9 mouse cellular contexts compared by ENCODE assay signal in genomic region chr11:32009961-32010662, GRCm38 (mm10). TPM values are rescaled to one million over a fixed set of nuclear protein-coding genes. Genes with fewer than 3 reads are reported as not detected.
DNase-seq lines count a peak whose midpoint lies in the region; ATAC-seq and TF ChIP-seq lines count a peak whose summit lies in the region.
"Had no signal": no experiment of that assay in that cellular context is flagged by ENCODE, and none has a peak within 500 bp of the region (broad histone marks: within the 10 kb centered on the region; RNA-seq: fewer than 3 reads in every experiment).

No protein-coding gene starts in this region.

- WGBS in neural tube, embryonic 13.5 days: 4% methylated on average over 13 of the region's 13 CpGs

- peak overlapping the region; percentile 18; the same call in 1 of the 2 replicates for H3K9ac ChIP-seq in neural tube, embryonic 13.5 days

- no peak for TF ChIP-seq CTCF in layer of hippocampus, adult 2 months (conservative IDR thresholded peaks at IDR 0.05)

- peaks cover 71% of the 10 kb centered on the region for H3K4me1 ChIP-seq in neural tube, embryonic 13.5 days (replicated peaks)

- H3K4me2 ChIP-seq in neural tube, embryonic 13.5 days: peak overlapping the region; percentile 39

- no peaks in the 10 kb centered on the region for H3K27me3 ChIP-seq in neural tube, embryonic 13.5 days

- peak; percentile 73 for ATAC-seq in neural tube, embryonic 13.5 days (ENCODE audit: low read depth)

- intact Hi-C loops in heart, postnatal 10 days (cut with DNase I): no loop called here
- intact Hi-C loops in heart, postnatal 36 days (cut with DNase I): no loop called here

- peaks cover 12% of the 10 kb centered on the region; the same call in 1 of the 2 replicates for H3K9me3 ChIP-seq in neural tube, embryonic 13.5 days

- H3K27ac ChIP-seq in layer of hippocampus, adult 2 months: peak overlapping the region; percentile 81
- H3K27ac ChIP-seq in neural tube, embryonic 13.5 days (replicated peaks): peak overlapping the region; percentile 80
- H3K27ac ChIP-seq: macrophage had no signal

- 0 out of 2 replicates have a peak overlapping the region, but pooled peaks have one; percentile 15 for H3K4me3 ChIP-seq in layer of hippocampus, adult 2 months
- no peak overlapping the region; the same call in 1 of the 2 replicates for H3K4me3 ChIP-seq in neural tube, embryonic 13.5 days

- H3K36me3 ChIP-seq in neural tube, embryonic 13.5 days: peaks cover 57% of the 10 kb centered on the region

- peak; percentile 13 to 18 for DNase-seq in heart, postnatal 10 days
- DNase-seq in heart, postnatal 36 days: no peak
- peak; percentile 53 for DNase-seq in ES-CJ7 (ENCODE audit: low read depth, low spot score)
- peak; percentile 57 for DNase-seq in embryo, embryonic 9.5 days (ENCODE audit: extremely low spot score)
- DNase-seq in layer of hippocampus, adult 2 months (ENCODE audit: low spot score in 2 of 2): no peak
- no peak for DNase-seq in ovary, postnatal 14 days (ENCODE audit: low spot score)
- DNase-seq in gastrocnemius, adult 18-20 months (ENCODE audit: low spot score): no peak

RNA-seq across cellular contexts. Expression of gene Nsg2, which starts 9.8 kb away (rescaled TPM):
- 1 to 10 TPM; 1.7 to 3.0 TPM for total RNA-seq in heart, postnatal 10 days (2021)
- total RNA-seq in heart, postnatal 36 days (2021): 1 to 10 TPM in 1 of 2 experiments, under 1 TPM in 1; 0.68 to 1.1 TPM
- 100 to 1,000 TPM; 662 to 700 TPM for total RNA-seq in layer of hippocampus, adult 2 months (2021)
- polyA plus RNA-seq in neural tube, embryonic 13.5 days (2015; fragmentation: Nextera tagmentation; extraction: Ambion mirVana): 356 and 366 TPM in 2 replicates
- not detected for total RNA-seq in gastrocnemius, adult 18-20 months (2021)
- polyA plus RNA-seq: macrophage had no signal

RNA-seq across cellular contexts. Expression of gene 4930524B15Rik, which starts 44.7 kb away (rescaled TPM):
- not detected for total RNA-seq in heart, postnatal 10 days (2021)
- not detected for total RNA-seq in heart, postnatal 36 days (2021)
- not detected for total RNA-seq in layer of hippocampus, adult 2 months (2021)
- 0.22 and 0.23 TPM in 2 replicates for polyA plus RNA-seq in neural tube, embryonic 13.5 days (2015; fragmentation: Nextera tagmentation; extraction: Ambion mirVana)
- not detected for total RNA-seq in gastrocnemius, adult 18-20 months (2021)
- polyA plus RNA-seq: macrophage had no signal

Comparison
In these comparisons a context has a peak if more than half of its experiments do, and no peak if none do; other contexts are left out.
1. DNase-seq: peak in heart, postnatal 10 days (2 of 2), ES-CJ7 (single experiment) and embryo, embryonic 9.5 days (single experiment); none in heart, postnatal 36 days (0 of 2), layer of hippocampus, adult 2 months (0 of 2), ovary, postnatal 14 days (single experiment) and gastrocnemius, adult 18-20 months (single experiment).
2. RNA of gene Nsg2, which starts 9.8 kb away (total RNA-seq): 662 to 700 TPM in layer of hippocampus, adult 2 months; 1.7 to 3.0 TPM in heart, postnatal 10 days, 0.68 to 1.1 TPM in heart, postnatal 36 days and not detected in gastrocnemius, adult 18-20 months; every median in the first group is over 100 times any median in the second.